8 mouse cellular contexts compared by ENCODE assay signal in genomic region chr8:80738046-80738387, GRCm38 (mm10). TPM values are rescaled to one million over a fixed set of nuclear protein-coding genes. Genes with fewer than 3 reads are reported as not detected.
DNase-seq lines count a peak whose midpoint lies in the region; ATAC-seq and TF ChIP-seq lines count a peak whose summit lies in the region.

No protein-coding gene starts in this region.

- ATAC-seq in kidney, embryonic 14.5 days (ENCODE audit: low FRiP score, low TSS enrichment) = no peak
- no peak for ATAC-seq in kidney, postnatal 0 days (replicated peaks; ENCODE audit: low FRiP score, low read depth)
- no peak for ATAC-seq in neural tube, embryonic 12.5 days (ENCODE audit: low FRiP score, low read depth)

- peak overlapping the region; percentile 83 for H3K4me2 ChIP-seq in kidney, embryonic 14.5 days (replicated peaks; ENCODE audit: low read depth, low read length)
- peak overlapping the region; percentile 78 for H3K4me2 ChIP-seq in kidney, postnatal 0 days (ENCODE audit: low read length)
- peak overlapping the region; percentile 85 for H3K4me2 ChIP-seq in neural tube, embryonic 12.5 days (replicated peaks)

- H3K9me3 ChIP-seq in kidney, embryonic 14.5 days (ENCODE audit: control insufficient read depth, low read length) = no peaks in the 10 kb centered on the region
- H3K9me3 ChIP-seq in kidney, postnatal 0 days (replicated peaks; ENCODE audit: low read length) = no peaks in the 10 kb centered on the region
- no peaks in the 10 kb centered on the region for H3K9me3 ChIP-seq in neural tube, embryonic 12.5 days

- H3K27ac ChIP-seq in kidney, embryonic 14.5 days (ENCODE audit: low read depth, low read length) = peak overlapping the region; percentile 98
- peak overlapping the region; percentile 96 for H3K27ac ChIP-seq in heart, adult 2 months
- H3K27ac ChIP-seq in kidney, postnatal 0 days = peak overlapping the region; percentile 99
- peak overlapping the region; percentile 97 for H3K27ac ChIP-seq in neural tube, embryonic 12.5 days

- no peak for TF ChIP-seq POLR2A in heart, adult 2 months (IDR thresholded peaks at IDR 0.05; ENCODE audit: insufficient read depth, low read depth, low read length)

- intact Hi-C loops in heart, adult 2 months (cut with DNase I) = no loop called here

- no peaks in the 10 kb centered on the region for H3K4me1 ChIP-seq in kidney, embryonic 14.5 days (ENCODE audit: control insufficient read depth, insufficient read depth, low read length)
- H3K4me1 ChIP-seq in heart, adult 2 months (ENCODE audit: control insufficient read depth, insufficient read depth, low read length) = peaks cover 5% of the 10 kb centered on the region
- H3K4me1 ChIP-seq in kidney, postnatal 0 days (replicated peaks; ENCODE audit: insufficient read depth, low read length) = peaks cover 6% of the 10 kb centered on the region; the same call in 1 of the 2 replicates
- H3K4me1 ChIP-seq in neural tube, embryonic 12.5 days = peaks cover 7% of the 10 kb centered on the region

- H3K4me3 ChIP-seq in kidney, embryonic 14.5 days (ENCODE audit: low read length) = peak overlapping the region; percentile 96
- peak overlapping the region; percentile 87 for H3K4me3 ChIP-seq in heart, adult 2 months
- peak overlapping the region; percentile 91 for H3K4me3 ChIP-seq in kidney, postnatal 0 days (replicated peaks; ENCODE audit: low read depth, low read length)
- H3K4me3 ChIP-seq in neural tube, embryonic 12.5 days = peak overlapping the region; percentile 85

- H3K36me3 ChIP-seq in kidney, embryonic 14.5 days (ENCODE audit: control insufficient read depth, insufficient read depth, low read length) = peaks cover 27% of the 10 kb centered on the region
- peaks cover 14% of the 10 kb centered on the region for H3K36me3 ChIP-seq in heart, adult 2 months (ENCODE audit: control insufficient read depth, insufficient read depth, low read length)
- H3K36me3 ChIP-seq in kidney, postnatal 0 days (ENCODE audit: insufficient read depth, low read length) = no peaks in the 10 kb centered on the region
- peaks cover 20% of the 10 kb centered on the region for H3K36me3 ChIP-seq in neural tube, embryonic 12.5 days

- H3K9ac ChIP-seq in kidney, embryonic 14.5 days (ENCODE audit: low read depth, low read length) = peak overlapping the region; percentile 95
- peak overlapping the region; percentile 99 for H3K9ac ChIP-seq in heart, adult 2 months (ENCODE audit: low read depth, low read length)
- H3K9ac ChIP-seq in kidney, postnatal 0 days (ENCODE audit: low read depth, low read length) = peak overlapping the region; percentile 92
- H3K9ac ChIP-seq in neural tube, embryonic 12.5 days = peak overlapping the region; percentile 93

- DNase-seq in kidney, postnatal 10 days = no peak
- peak; percentile 39 for DNase-seq in adrenal gland, postnatal 14 days
- DNase-seq in heart, adult 2 months = peak; percentile 60 to 61
- DNase-seq in kidney, postnatal 0 days (ENCODE audit: low spot score) = no peak
- DNase-seq in spleen, postnatal 10 days (ENCODE audit: low spot score in 2 of 2) = no peak
- no peak for DNase-seq in natural killer cell, adult 2 months (ENCODE audit: low spot score in 2 of 2)

- WGBS in kidney, embryonic 14.5 days = under 1% methylated on average over 5 of the region's 5 CpGs
- WGBS in heart, adult 2 months = 0% methylated on average over 5 of the region's 5 CpGs
- WGBS in kidney, postnatal 0 days = 1% methylated on average over 5 of the region's 5 CpGs
- 0% methylated on average over 5 of the region's 5 CpGs for WGBS in neural tube, embryonic 12.5 days

- no peak for TF ChIP-seq EP300 in heart, adult 2 months (IDR thresholded peaks at IDR 0.05; ENCODE audit: insufficient read depth, low read depth, low read length)

- no peaks in the 10 kb centered on the region for H3K79me2 ChIP-seq in heart, adult 2 months (replicated peaks; ENCODE audit: control insufficient read depth, insufficient read depth, low read length)

- no peaks in the 10 kb centered on the region for H3K27me3 ChIP-seq in kidney, embryonic 14.5 days (ENCODE audit: control insufficient read depth, insufficient read depth, low read length)
- no peaks in the 10 kb centered on the region for H3K27me3 ChIP-seq in heart, adult 2 months (ENCODE audit: control insufficient read depth, insufficient read depth, low read length)
- H3K27me3 ChIP-seq in kidney, postnatal 0 days (ENCODE audit: insufficient read depth, low read length) = no peaks in the 10 kb centered on the region
- no peaks in the 10 kb centered on the region for H3K27me3 ChIP-seq in neural tube, embryonic 12.5 days (replicated peaks)

- TF ChIP-seq CTCF in heart, adult 2 months (IDR thresholded peaks at IDR 0.05) = no peak
- TF ChIP-seq CTCF in kidney, postnatal 0 days (IDR thresholded peaks at IDR 0.05; ENCODE audit: low read depth) = no peak

RNA-seq across cellular contexts. Expression of gene Smarca5, which starts 1.3 kb away (rescaled TPM):
- 60.3 and 113 TPM in 2 replicates for polyA plus RNA-seq in kidney, embryonic 14.5 days (2014; fragmentation: Nextera tagmentation; extraction: Ambion mirVana)
- total RNA-seq in adrenal gland, postnatal 14 days (2021) = 69.8 and 71.7 TPM in 2 replicates
- total RNA-seq in heart, adult 2 months (2021) = 10 to 100 TPM; 37.9 to 43.5 TPM
- polyA plus RNA-seq in heart, adult 2 months (2012; rRNA removed) = 3.5 and 7.8 TPM in 2 replicates
- 54.8 and 59.3 TPM in 2 replicates for polyA plus RNA-seq in kidney, postnatal 0 days (2015; fragmentation: Nextera tagmentation; extraction: Ambion mirVana)
- polyA plus RNA-seq in neural tube, embryonic 12.5 days (2016; fragmentation: Nextera tagmentation; extraction: Ambion mirVana) = 141 and 156 TPM in 2 replicates

Comparison
In these comparisons a context has a peak if more than half of its experiments do, and no peak if none do; other contexts are left out.
1. DNase-seq: peak in adrenal gland, postnatal 14 days (single experiment) and heart, adult 2 months (2 of 2); none in kidney, postnatal 10 days (single experiment), kidney, postnatal 0 days (single experiment), spleen, postnatal 10 days (0 of 2) and natural killer cell, adult 2 months (0 of 2).
2. Peak in every context shown above with its lines, with median percentiles within 50 percentile points of each other: H3K27ac ChIP-seq, H3K4me2 ChIP-seq, H3K4me3 ChIP-seq and H3K9ac ChIP-seq.